Mouse (Mus musculus) kidney, adult 2 months (tissue): ENCODE results near the gene Clint1.

Source experiments
- CTCF ChIP-seq: fragments of 200-500 bp; conservative IDR thresholded peaks from 2 replicates; pipeline ENCODE4 v1.5.1; 2011; ENCODE audit warnings: low read depth, mild to moderate bottlenecking, control low read depth, low read length, moderate library complexity, mixed read lengths; ENCODE audit not compliant: insufficient read depth, insufficient read length
- POLR2A ChIP-seq: fragments of 200-500 bp; IDR thresholded peaks from one replicate; pipeline ENCODE4 v1.6.1; 2011; ENCODE audit warnings: low read depth, low read length, control low read depth

- no peak for TF ChIP-seq POLR2A
- no peak for TF ChIP-seq CTCF
These were observed 69.2 kb downstream of the Clint1 start for GRCm38 (mm10) chr11:45921026-45921425.
